Mouse (Mus musculus): ENCODE data around the gene Rpn1.

Gene Rpn1

DNA sequence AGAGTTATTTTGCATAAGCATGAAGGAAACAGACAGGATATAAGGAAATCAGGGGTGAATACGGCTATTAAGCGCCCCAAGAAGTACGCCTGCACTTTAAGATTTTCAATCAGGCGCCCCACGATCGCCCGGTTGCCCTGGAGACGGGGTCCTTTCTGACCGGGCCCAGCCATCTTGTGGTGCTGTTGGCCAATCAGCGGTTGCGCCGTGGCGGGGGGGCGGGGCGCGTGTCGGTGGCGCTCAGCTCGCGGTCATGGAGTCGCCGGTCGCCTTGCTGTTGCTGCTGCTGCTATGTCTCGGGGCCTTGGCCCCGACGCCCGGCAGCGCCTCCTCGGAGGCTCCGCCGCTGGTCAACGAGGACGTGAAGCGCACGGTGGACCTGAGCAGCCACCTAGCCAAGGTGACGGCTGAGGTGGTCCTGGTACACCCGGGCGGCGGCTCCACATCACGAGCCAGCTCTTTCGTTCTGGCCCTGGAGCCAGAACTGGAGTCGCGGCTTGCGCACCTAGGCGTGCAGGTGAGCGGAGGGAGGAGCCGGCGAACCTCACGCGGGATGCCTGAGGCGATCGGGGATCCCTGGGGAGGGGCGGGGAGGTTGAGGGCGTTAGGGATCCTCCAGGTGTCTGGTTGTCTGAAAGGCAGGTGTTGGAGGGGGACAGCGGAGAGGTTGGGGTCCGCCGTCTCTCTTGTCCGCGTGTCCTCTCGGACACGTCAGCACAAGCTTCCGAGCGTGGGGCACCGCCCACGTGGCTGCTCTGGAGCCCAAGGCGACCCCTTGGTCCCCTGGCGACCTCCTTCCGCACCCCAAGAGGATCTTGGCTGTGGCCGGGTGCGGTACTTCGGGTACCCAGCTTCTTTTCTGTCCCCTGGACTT is at the start of gene Rpn1:
TSS of gene Rpn1 (plus strand) at position 205 of the 874 bp plus-strand sequence.
- DNase-seq: peak; percentile 98

GRCm38 (mm10) chr6:88037471-88038045 is 46.7 kb upstream of the Rpn1 start:
- DNase-seq: no peak

- DNase-seq: no peak
Observed at GRCm38 (mm10) chr6:88039426-88039825, 44.9 kb upstream of the Rpn1 start.

DNA sequence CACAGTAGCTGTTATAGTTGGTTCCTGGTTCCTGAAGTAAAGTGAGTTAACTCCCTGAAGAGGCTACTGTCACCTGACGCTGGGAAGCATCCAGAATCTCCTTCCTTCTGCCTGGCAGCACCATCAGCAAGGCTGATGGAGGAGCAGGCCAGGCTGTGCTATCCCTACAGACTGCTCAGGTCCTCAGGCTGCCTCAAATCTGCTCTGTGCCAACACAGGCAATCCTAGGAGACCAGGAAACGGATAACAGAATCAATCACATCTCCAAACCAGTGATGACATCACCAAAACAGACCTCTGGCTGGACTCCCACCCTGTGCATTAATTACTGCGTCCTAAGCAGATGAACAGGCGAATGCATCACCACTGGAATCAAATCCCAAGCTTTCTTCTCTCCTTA is 43.1 kb upstream of the Rpn1 start:
- DNase-seq: no peak

- no peak for DNase-seq
Observed at GRCm38 (mm10) chr6:88042336-88042735, 41.9 kb upstream of the Rpn1 start.

- no peak for DNase-seq
Observed at GRCm38 (mm10) chr6:88044234-88044576, 40.1 kb upstream of the Rpn1 start.

GRCm38 (mm10) chr6:88044577-88045405 is 39.5 kb upstream of the Rpn1 start, which contains the start of gene Rab7:
Gene Rab7, minus strand, starts transcription at chr6:88045270.
- DNase-seq: peak; percentile 90

- no peak for DNase-seq
Observed at GRCm38 (mm10) chr6:88045406-88045766, 38.9 kb upstream of the Rpn1 start.

DNA sequence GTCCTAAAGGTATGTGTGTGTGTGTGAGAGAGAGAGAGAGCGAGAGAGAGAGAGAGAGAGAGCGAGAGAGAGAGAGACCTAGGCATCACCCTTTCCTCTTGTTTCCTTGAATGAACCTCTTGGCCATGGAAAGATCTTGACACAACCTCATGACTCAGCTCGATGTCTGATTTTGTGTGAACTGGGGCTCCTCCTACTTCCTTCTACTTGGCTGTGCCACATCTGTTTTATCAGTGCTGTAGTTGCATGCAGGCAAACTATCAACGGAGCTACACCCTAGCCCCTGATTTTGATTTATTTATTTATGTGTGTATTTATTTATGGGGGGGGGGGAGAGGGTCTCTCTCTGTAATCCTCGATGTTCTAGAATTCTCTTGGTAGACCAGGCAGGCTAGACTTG is 36.4 kb upstream of the Rpn1 start:
- DNase-seq: no peak

GRCm38 (mm10) chr6:88049008-88049407 is 35.3 kb upstream of the Rpn1 start:
- no peak for DNase-seq

DNA sequence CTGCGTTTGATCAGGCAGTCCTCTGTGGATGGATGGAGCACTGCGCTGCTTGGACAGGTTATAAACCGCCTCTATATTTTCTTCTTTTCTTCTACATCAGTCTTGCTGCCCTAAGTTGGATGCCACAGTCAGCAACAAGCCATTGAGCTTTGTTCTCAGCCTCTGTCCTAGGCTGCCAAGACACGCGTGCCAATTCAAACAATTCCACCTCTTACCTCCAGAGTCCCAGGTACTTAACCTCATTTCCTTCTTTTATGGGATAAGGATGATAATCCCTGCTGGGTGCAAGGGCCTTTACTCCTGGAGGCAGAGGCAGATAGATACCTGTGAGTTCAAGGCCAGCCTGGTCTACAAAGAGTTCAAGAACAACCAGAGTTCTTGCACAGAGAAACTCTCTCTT is 33.1 kb upstream of the Rpn1 start:
- DNase-seq: no peak

DNA sequence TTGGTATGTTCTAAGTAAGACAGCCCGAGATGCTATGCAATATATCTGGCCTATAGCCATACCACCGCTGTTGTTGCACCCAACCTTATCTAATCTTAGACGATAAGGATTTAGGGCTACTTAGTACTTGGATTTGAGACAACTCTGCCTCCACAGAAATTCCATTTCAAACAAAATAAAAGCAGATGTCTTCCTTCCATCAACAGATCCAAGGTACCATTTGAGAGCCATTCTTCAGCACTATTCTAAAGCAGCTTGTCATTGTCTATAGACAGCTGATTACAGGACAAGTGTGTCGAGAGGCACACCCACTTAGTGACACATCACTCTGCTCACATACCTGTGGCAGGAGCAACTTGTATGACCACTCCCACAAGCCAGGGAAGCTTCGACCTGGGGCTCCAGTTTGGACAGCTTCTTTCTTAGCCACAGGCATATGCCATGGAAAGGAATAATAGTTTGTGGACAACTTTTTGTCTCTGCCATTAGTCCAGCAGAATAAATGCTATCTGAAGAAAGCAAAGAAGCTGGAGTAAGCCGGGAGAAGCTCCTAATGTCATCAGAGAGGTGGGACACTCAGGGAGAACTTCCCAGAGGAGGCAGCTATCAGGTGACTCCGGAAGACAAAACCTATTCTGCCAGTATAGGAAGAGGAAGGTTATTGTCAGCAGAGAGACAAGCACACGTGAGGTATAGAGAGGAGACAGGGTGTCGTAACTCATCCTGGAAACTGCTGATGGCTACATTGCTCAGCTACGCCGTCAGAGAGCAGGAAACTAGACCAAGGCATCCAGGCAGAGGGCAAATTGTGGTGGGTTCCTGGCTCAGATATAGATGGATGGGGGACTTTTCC is 30.8 kb upstream of the Rpn1 start:
- DNase-seq: no peak

DNA sequence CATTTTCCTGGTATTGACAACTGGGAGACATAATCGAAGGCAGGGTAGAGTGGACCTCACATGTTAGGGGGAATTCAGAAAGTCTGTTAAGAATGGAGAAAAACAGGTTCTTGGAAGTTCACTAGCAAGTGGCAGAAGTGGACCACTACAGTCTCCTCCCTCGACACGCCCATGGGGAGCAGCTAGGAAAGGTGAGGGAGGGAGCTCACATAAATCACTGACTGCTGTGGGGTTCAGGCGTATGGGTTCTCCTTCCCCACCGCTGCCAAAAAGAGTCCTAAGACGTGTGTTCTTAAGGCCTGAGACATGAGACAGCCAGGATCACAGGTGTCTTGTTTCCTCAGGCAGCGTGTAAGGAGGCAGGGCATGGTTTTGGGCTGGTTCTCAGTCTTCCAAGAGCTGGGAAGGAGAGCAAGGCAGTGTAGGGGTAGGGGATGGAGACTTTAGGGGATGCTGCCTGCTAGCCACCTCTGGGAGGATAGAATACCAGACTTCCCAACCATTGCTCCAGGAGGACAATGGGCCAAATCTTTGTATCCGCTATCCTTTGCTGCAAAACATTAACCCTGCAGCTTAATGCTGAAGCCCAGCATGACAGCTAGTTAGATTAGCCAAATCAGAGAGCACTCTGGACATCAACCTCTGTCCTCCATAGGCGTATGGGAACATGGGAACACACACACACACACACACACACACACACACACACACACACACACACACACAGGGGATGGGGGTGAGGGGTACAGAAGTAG is 30.0 kb upstream of the Rpn1 start:
- no peak for DNase-seq

GRCm38 (mm10) chr6:88055663-88056062 is 28.6 kb upstream of the Rpn1 start:
- DNase-seq: no peak

DNA sequence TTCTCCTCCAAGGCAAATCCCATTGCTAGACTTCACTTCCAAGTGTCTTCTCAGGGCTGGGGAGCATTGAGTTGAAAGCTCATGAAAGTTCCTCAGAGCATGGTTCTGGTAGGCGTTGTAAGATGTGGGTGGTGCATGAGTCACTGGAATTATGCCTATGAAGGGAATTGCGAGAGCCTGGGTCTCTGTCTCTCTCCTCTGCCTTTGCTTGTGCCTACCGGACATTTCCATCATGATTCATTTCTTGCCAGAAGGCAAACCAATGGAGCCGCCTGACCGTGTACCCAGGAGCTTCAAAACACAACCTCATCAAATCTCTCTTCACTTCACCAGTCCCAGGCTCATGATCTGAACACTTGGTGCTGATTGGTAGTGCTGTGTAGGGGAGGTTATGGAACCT is 27.4 kb upstream of the Rpn1 start:
- DNase-seq: no peak

DNA sequence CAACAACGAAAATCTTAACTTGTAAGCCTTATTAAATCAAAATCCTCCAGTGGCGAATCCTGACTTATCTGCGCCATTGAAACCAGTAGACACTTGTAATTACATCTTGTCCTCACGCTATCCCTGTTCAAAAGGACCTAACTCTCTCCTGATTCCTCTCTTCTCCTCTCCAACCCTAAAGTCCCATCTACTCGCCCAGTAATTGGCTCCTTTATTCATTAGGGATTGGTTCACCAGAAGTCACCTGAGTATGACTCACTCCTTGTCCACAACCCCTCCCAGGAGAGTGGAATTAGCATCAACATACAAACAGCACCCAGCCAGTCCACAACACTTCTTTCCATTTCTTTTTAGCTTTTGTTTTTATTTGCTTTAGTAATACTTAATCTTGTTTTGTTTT is 24.4 kb upstream of the Rpn1 start:
- DNase-seq: no peak

GRCm38 (mm10) chr6:88060602-88061001 is 23.7 kb upstream of the Rpn1 start:
- DNase-seq: no peak

DNA sequence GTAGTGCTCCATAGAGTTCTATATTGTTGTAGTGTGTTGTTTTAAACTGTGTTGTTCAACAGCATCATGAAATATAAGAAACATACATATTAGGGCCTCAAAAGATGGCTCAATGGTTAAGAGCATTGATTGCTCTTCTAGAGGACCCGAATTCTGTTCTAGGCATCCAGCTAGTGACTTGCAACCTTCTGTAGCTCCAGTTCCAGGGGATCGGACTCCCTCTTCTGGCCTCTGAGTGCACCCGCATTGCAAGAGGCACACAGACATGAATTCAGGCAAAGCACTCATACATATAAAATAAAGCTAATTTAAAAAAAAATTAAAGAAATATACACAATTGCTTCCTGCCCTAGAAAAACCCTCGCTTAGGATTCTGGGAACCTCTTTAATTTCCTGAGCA is 22.9 kb upstream of the Rpn1 start:
- DNase-seq: no peak

- no peak for DNase-seq
Observed at GRCm38 (mm10) chr6:88062398-88062797, 21.9 kb upstream of the Rpn1 start.

DNA sequence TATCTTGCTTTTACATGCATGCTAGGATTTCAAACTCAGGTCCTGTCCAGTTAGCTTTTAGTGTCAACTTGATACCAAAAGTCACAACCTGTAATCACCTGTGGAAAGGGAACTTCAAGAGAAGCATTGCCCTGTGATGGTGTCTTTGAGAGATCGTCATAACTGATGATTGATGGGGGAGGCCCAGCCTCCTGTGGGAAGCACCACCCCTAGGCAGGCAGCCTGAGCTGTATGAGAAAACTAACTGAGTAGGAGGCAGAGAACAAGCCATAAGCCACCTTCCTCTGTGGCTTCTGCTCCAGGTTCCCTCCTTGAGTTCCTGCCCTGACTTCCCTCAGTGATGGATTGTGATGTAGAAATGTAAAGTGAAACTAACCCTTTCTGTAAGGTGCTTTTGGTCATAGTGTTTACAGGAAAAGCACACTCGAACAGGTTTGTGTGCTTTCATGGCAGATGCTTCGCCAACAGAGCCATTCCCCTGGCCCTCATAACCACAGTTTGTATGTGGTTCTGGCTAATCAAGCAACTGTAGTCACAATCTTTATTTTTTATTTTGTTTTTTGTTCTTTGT is 20.1 kb upstream of the Rpn1 start:
- no peak for DNase-seq

DNA sequence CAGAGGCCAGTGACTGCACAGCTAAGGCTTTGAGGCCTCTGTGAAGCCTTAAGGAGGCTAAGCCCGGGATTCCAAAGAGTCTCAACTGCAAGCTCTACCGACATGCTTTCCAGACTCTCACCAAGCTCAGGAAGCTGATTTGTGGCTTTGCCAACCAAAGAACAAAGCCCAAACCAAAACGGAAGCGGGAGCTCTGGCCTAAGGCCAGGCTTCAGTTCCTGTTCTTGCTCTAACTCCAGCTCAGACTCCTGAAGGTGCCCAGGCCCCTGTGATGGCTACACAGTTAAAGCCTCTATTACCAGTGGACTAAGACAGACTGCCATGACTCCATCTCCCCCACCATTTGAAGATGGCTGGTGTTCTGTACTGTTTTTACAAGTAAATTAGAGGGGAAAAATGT is 19.2 kb upstream of the Rpn1 start:
- no peak for DNase-seq

DNA sequence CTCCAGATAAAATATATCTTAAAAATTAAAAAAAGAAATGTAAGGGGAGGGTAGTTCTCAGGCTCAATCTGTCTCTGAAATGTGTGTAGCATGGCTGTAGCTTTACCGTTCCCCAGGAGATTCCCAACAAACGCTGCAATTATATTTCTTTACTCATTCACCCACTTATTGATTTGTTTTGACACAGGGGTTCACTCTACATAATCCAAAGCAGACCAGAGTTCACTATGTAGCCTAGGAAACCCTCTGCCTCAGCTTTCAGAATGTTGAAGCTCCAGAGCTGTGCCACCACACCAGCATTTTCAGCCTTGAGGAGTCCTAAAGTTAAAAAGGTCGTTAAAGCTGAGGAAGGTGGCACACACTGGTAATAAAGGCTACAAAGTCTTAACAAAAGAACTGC is 18.3 kb upstream of the Rpn1 start:
- no peak for DNase-seq

Data from thymus, postnatal 25 days (tissue).